Mouse (Mus musculus) E14TG2a.4 (cell line): Measurements from ENCODE around the gene Higd1c.
"Not testable (repeated sequence)": the region's sequence is repeated elsewhere in the genome, so short reads cannot be mapped to it uniquely, and the experiment has no call there.

ENCODE experiments used
- CTCF ChIP-seq: conservative IDR thresholded peaks from 2 replicates; pipeline ENCODE4 v1.5.1; 2014; ENCODE audit warnings: low read length
- NANOG ChIP-seq: IDR thresholded peaks from 2 replicates; pipeline ENCODE4 v1.6.1; 2014; ENCODE audit warnings: borderline replicate concordance, low read length, mixed read lengths
- POU5F1 ChIP-seq: IDR thresholded peaks from 2 replicates; pipeline ENCODE4 v1.6.1; 2014; ENCODE audit warnings: low read length, borderline replicate concordance

DNA sequence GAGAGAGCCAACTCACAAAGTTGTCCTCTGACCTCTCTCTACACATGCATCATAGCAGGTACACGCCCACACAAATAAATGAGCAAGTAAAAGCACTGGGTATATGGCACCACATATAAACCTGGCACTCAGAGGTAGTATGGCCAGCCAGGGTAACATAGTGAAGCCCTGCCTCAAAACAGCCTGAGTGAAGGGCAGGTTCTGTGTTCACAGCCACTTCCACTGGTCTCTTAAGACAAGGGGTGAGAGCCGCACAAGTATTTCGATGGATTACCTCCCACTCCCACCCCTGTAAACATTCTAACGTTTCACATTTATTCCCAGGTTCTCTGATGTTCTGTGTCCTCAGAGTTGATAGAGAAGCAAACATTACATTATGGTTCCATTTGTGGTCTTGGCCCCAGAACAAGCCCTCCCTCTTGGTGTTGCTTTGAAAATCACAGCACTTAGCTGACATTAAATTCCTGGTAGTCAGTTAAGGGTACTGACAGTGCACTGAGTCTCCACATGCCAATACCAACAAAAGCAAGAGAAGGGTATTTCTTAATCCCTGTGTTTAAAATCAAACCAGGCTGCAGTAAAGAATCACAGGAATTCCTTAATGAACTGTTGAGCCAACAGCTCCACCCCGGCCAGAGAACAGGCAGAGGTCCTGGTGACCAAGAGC, 22.9 kb upstream of the Higd1c start:
- TF ChIP-seq CTCF, POU5F1, NANOG: not testable (repeated sequence)
